ENCODE assay signal across 17 mouse cellular contexts in the genomic region with DNA sequence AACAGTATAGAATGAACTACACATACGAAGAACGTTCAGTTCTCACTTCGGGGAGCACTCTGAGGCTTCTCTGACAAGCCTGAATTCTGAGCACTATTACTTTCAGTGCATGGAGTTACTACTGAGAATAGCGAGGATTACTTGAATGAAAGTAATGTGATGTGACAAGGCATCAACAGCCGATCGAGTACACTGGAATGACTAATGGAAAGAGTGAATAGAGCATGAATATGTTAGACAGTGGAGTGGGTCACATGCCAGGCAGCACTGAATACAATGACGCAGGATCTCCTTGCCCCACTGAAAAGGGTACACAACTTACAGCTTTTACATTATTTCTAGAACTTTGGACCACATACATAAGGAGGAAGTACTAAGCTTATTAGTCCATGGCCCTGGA.
"Had no signal": no experiment of that assay in that cellular context is flagged by ENCODE, and none has a peak within 500 bp of the region (broad histone marks: within the 10 kb centered on the region; RNA-seq: fewer than 3 reads in every experiment).

No protein-coding gene starts in this region.

- H3K27me3 ChIP-seq: neural tube, embryonic 13.5 days; neural tube, embryonic 15.5 days had no signal

- H3K4me1 ChIP-seq: neural tube, embryonic 13.5 days; neural tube, embryonic 15.5 days had no signal

- DNase-seq: lung, adult 18-20 months; lung, embryonic 14.5 days; lung, postnatal 10 days; lung, postnatal 4 days; midbrain, embryonic 14.5 days; right cerebral cortex, adult 18-20 months; right cerebral cortex, postnatal 25 days; right cerebral cortex, postnatal 4 days; spleen, adult 18-20 months; thymus, adult 2 months; thymus, postnatal 25 days; thymus, postnatal 4 days had no signal

- H3K27ac ChIP-seq: liver, embryonic 14.5 days; midbrain, embryonic 10.5 days; neural tube, embryonic 13.5 days; neural tube, embryonic 15.5 days had no signal

- H3K9ac ChIP-seq: liver, embryonic 14.5 days; lung, embryonic 14.5 days; neural tube, embryonic 13.5 days; neural tube, embryonic 15.5 days had no signal

- H3K4me3 ChIP-seq: midbrain, embryonic 10.5 days; myocyte; neural tube, embryonic 13.5 days; neural tube, embryonic 15.5 days had no signal

- H3K36me3 ChIP-seq: midbrain, embryonic 10.5 days; neural tube, embryonic 13.5 days; neural tube, embryonic 15.5 days had no signal

- H3K4me2 ChIP-seq: lung, embryonic 14.5 days; neural tube, embryonic 13.5 days; neural tube, embryonic 15.5 days had no signal

- H3K9me3 ChIP-seq: midbrain, embryonic 10.5 days; neural tube, embryonic 15.5 days had no signal
